In the genomic region with DNA sequence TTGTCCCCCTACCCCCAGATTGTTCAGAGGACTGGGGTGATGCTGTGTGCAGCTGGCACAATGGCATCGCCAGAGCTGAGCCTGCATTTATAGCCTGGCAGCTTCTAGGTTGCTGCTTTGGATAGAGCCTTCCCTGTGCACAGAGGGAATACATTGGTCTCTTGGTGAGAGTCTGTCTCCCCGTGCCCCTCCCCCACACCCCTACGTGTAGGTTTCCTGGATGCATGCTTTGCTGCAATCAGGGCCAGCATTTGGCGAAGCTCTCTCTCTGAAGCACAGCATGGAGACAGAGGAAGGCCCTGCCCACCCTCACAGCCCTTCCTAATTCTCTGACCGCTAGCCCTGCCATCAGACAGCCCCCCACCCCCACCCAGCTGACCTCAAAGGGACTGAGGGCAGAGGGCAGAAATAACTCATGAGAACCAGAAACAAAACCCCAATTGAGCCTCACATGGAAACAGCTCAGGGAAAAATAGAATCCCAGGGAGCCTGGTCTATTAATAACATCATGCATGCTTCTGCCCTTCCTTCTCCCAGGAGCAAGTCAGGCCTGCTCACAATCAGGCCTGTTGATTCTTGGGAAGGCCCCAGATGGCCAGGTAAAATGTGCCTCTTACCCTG, we compare ENCODE assay signal across 8 mouse cellular contexts.
DNase-seq lines count a peak whose midpoint lies in the region; ATAC-seq and TF ChIP-seq lines count a peak whose summit lies in the region.

No protein-coding gene starts in this region.

- H3K4me2 ChIP-seq in lung, embryonic 14.5 days = no peak overlapping the region
- no peak overlapping the region for H3K4me2 ChIP-seq in forebrain, embryonic 12.5 days
- no peak overlapping the region for H3K4me2 ChIP-seq in intestine, embryonic 16.5 days (ENCODE audit: low read depth, low read length)

- H3K4me1 ChIP-seq in lung, embryonic 14.5 days (ENCODE audit: insufficient read depth) = peaks cover 17% of the 10 kb centered on the region
- H3K4me1 ChIP-seq in forebrain, embryonic 12.5 days = peaks cover 10% of the 10 kb centered on the region
- peaks cover 8% of the 10 kb centered on the region; the same call in 1 of the 2 replicates for H3K4me1 ChIP-seq in intestine, embryonic 16.5 days (ENCODE audit: control insufficient read depth, insufficient read depth, low read length)
- H3K4me1 ChIP-seq in olfactory bulb, adult 2 months (ENCODE audit: control insufficient read depth, insufficient read depth, low read length) = peaks cover 10% of the 10 kb centered on the region

- no peak for TF ChIP-seq POLR2A in olfactory bulb, adult 2 months (IDR thresholded peaks at IDR 0.05; ENCODE audit: insufficient read depth, low read depth, low read length)

- H3K36me3 ChIP-seq in lung, embryonic 14.5 days (ENCODE audit: insufficient read depth) = no peaks in the 10 kb centered on the region
- H3K36me3 ChIP-seq in forebrain, embryonic 12.5 days (replicated peaks) = no peaks in the 10 kb centered on the region
- no peaks in the 10 kb centered on the region for H3K36me3 ChIP-seq in intestine, embryonic 16.5 days (ENCODE audit: control insufficient read depth, insufficient read depth, low read length)

- no peak for TF ChIP-seq CTCF in lung, embryonic 14.5 days (IDR thresholded peaks at IDR 0.05; ENCODE audit: low read depth)
- no peak for TF ChIP-seq CTCF in olfactory bulb, adult 2 months (IDR thresholded peaks at IDR 0.05; ENCODE audit: insufficient read depth, low read depth, low read length)

- no peaks in the 10 kb centered on the region for H3K9me3 ChIP-seq in lung, embryonic 14.5 days (ENCODE audit: low read depth, low read length)
- H3K9me3 ChIP-seq in forebrain, embryonic 12.5 days = no peaks in the 10 kb centered on the region
- H3K9me3 ChIP-seq in intestine, embryonic 16.5 days (ENCODE audit: control insufficient read depth, low read length) = no peaks in the 10 kb centered on the region

- 17% methylated on average over 5 of the region's 5 CpGs for WGBS in lung, embryonic 14.5 days
- 17% methylated on average over 5 of the region's 5 CpGs for WGBS in forebrain, embryonic 12.5 days
- WGBS in intestine, embryonic 16.5 days = 18% methylated on average over 5 of the region's 5 CpGs
- WGBS in olfactory bulb, adult 2 months = 16% methylated on average over 5 of the region's 5 CpGs

- no peaks in the 10 kb centered on the region for H3K27me3 ChIP-seq in lung, embryonic 14.5 days (ENCODE audit: insufficient read depth, low read length)
- no peaks in the 10 kb centered on the region for H3K27me3 ChIP-seq in forebrain, embryonic 12.5 days
- H3K27me3 ChIP-seq in intestine, embryonic 16.5 days (replicated peaks; ENCODE audit: control insufficient read depth, insufficient read depth, low read length) = no peaks in the 10 kb centered on the region

- ATAC-seq in lung, embryonic 14.5 days (ENCODE audit: insufficient read depth) = peak; percentile 57
- 0 out of 2 replicates have a peak, but pooled peaks have one; percentile 53 for ATAC-seq in forebrain, embryonic 12.5 days (ENCODE audit: low FRiP score)
- peak; percentile 44; the same call in 1 of the 2 replicates for ATAC-seq in intestine, embryonic 16.5 days

- H3K27ac ChIP-seq in lung, embryonic 14.5 days (ENCODE audit: low read depth) = no peak overlapping the region
- no peak overlapping the region for H3K27ac ChIP-seq in forebrain, embryonic 12.5 days
- H3K27ac ChIP-seq in intestine, embryonic 16.5 days (ENCODE audit: low read length) = no peak overlapping the region
- 0 out of 2 replicates have a peak overlapping the region, but pooled peaks have one; percentile 25 for H3K27ac ChIP-seq in olfactory bulb, adult 2 months (ENCODE audit: insufficient read depth, low read depth, low read length)

- no peak for DNase-seq in lung, embryonic 14.5 days
- no peak for DNase-seq in lung, postnatal 10 days
- no peak for DNase-seq in urinary bladder, adult 18-20 months (ENCODE audit: low spot score in 2 of 2)
- no peak for DNase-seq in cerebellum, adult 9-10 months
- DNase-seq in spleen, postnatal 4 days (ENCODE audit: low spot score in 2 of 2) = no peak

- H3K9ac ChIP-seq in lung, embryonic 14.5 days = no peak overlapping the region
- no peak overlapping the region for H3K9ac ChIP-seq in forebrain, embryonic 12.5 days
- no peak overlapping the region for H3K9ac ChIP-seq in intestine, embryonic 16.5 days (ENCODE audit: low read depth, low read length)

- no peak overlapping the region for H3K4me3 ChIP-seq in lung, embryonic 14.5 days (ENCODE audit: low read depth, low read length)
- H3K4me3 ChIP-seq in forebrain, embryonic 12.5 days (replicated peaks) = no peak overlapping the region
- no peak overlapping the region for H3K4me3 ChIP-seq in intestine, embryonic 16.5 days (ENCODE audit: low read length)
- no peak overlapping the region for H3K4me3 ChIP-seq in olfactory bulb, adult 2 months (ENCODE audit: insufficient read depth, low read depth, low read length)
